Mouse (Mus musculus) fibroblast of lung, adult 2 months (primary cell): ENCODE results near the gene Calm2.

Source experiments
- DNase-seq: peaks from one replicate; pipeline ENCODE4 v3.0.0-alpha.2; 2011; ENCODE audit warnings: low read depth

Gene Calm2

GRCm38 (mm10) chr17:87391242-87391641, 55.5 kb downstream of the Calm2 start:
- no peak for DNase-seq

GRCm38 (mm10) chr17:87387068-87387467, 59.7 kb downstream of the Calm2 start:
- DNase-seq: no peak

GRCm38 (mm10) chr17:87385835-87386234, 60.9 kb downstream of the Calm2 start:
- no peak for DNase-seq
